ENCODE assay signal across 7 mouse cellular contexts in genomic region chr15:83156929-83157666, GRCm38 (mm10). TPM values are rescaled to one million over a fixed set of nuclear protein-coding genes. Genes with fewer than 3 reads are reported as not detected.
A peak's percentile ranks its signal among the peaks of the same experiment; 100 is the strongest.
DNase-seq lines count a peak whose midpoint lies in the region; ATAC-seq and TF ChIP-seq lines count a peak whose summit lies in the region.

No protein-coding gene starts in this region.

- peak; percentile 94 for DNase-seq in midbrain, embryonic 11.5 days (ENCODE audit: low spot score, missing footprints)
- peak; percentile 88 for DNase-seq in R1 (ENCODE audit: low read depth, low spot score)
- peak; percentile 73 for DNase-seq in embryo, embryonic 10 days (ENCODE audit: low spot score)
- peak; percentile 46 for DNase-seq in heart, postnatal 0 days (ENCODE audit: low spot score)
- peak; percentile 74 to 80 for DNase-seq in lung, adult 18-20 months
- DNase-seq in spleen, postnatal 10 days (ENCODE audit: low spot score in 2 of 2), result peak; percentile 57 to 75

- 74% methylated on average over 11 of the region's 11 CpGs for WGBS in midbrain, embryonic 11.5 days
- WGBS in midbrain, embryonic 16.5 days, result 77% methylated on average over 11 of the region's 11 CpGs
- WGBS in heart, postnatal 0 days, result 62% methylated on average over 11 of the region's 11 CpGs

- H3K4me1 ChIP-seq in midbrain, embryonic 11.5 days (ENCODE audit: control insufficient read depth, insufficient read depth, low read length), result peaks cover 14% of the 10 kb centered on the region
- no peaks in the 10 kb centered on the region for H3K4me1 ChIP-seq in midbrain, embryonic 16.5 days (ENCODE audit: control insufficient read depth, insufficient read depth, low read length)
- H3K4me1 ChIP-seq in heart, postnatal 0 days (ENCODE audit: control insufficient read depth, insufficient read depth), result no peaks in the 10 kb centered on the region

- H3K4me2 ChIP-seq in midbrain, embryonic 11.5 days, result no peak overlapping the region
- H3K4me2 ChIP-seq in midbrain, embryonic 16.5 days (ENCODE audit: low read length), result no peak overlapping the region
- H3K4me2 ChIP-seq in heart, postnatal 0 days (ENCODE audit: low read depth, low read length), result no peak overlapping the region

- H3K4me3 ChIP-seq in midbrain, embryonic 11.5 days (ENCODE audit: low read depth, low read length), result no peak overlapping the region
- H3K4me3 ChIP-seq in midbrain, embryonic 16.5 days (ENCODE audit: low read depth, low read length), result no peak overlapping the region
- H3K4me3 ChIP-seq in heart, postnatal 0 days (ENCODE audit: low read depth, low read length), result no peak overlapping the region

- no peak for TF ChIP-seq EP300 in heart, postnatal 0 days (IDR thresholded peaks at IDR 0.05; ENCODE audit: low read depth)

- no peaks in the 10 kb centered on the region for H3K9me3 ChIP-seq in midbrain, embryonic 11.5 days (ENCODE audit: control insufficient read depth, low read length)
- no peaks in the 10 kb centered on the region for H3K9me3 ChIP-seq in midbrain, embryonic 16.5 days (replicated peaks; ENCODE audit: control insufficient read depth, low read length, poor library complexity, severe bottlenecking)
- no peaks in the 10 kb centered on the region for H3K9me3 ChIP-seq in heart, postnatal 0 days (replicated peaks; ENCODE audit: control insufficient read depth, low read length)

- no peak for ATAC-seq in midbrain, embryonic 11.5 days (ENCODE audit: low FRiP score)
- ATAC-seq in midbrain, embryonic 16.5 days, result no peak
- peak; percentile 31 for ATAC-seq in heart, postnatal 0 days (ENCODE audit: insufficient read depth, low read depth)

- peak; percentile 77 for TF ChIP-seq CTCF in heart, postnatal 0 days (IDR thresholded peaks at IDR 0.05; ENCODE audit: low read depth)

- no peaks in the 10 kb centered on the region for H3K27me3 ChIP-seq in midbrain, embryonic 11.5 days (ENCODE audit: control insufficient read depth, insufficient read depth, low read length)
- H3K27me3 ChIP-seq in midbrain, embryonic 16.5 days (ENCODE audit: control insufficient read depth, insufficient read depth, low read depth, low read length), result no peaks in the 10 kb centered on the region
- H3K27me3 ChIP-seq in heart, postnatal 0 days (ENCODE audit: control insufficient read depth, insufficient read depth, low read length), result no peaks in the 10 kb centered on the region

- no peak overlapping the region for H3K27ac ChIP-seq in midbrain, embryonic 11.5 days (ENCODE audit: low read depth, low read length)
- no peak overlapping the region for H3K27ac ChIP-seq in midbrain, embryonic 16.5 days (ENCODE audit: low read length)
- no peak overlapping the region for H3K27ac ChIP-seq in heart, postnatal 0 days (ENCODE audit: low read depth)

- no peak overlapping the region for H3K9ac ChIP-seq in midbrain, embryonic 11.5 days (ENCODE audit: low read length)
- H3K9ac ChIP-seq in midbrain, embryonic 16.5 days (ENCODE audit: low read depth, low read length), result no peak overlapping the region
- H3K9ac ChIP-seq in heart, postnatal 0 days (replicated peaks; ENCODE audit: low read depth, low read length), result no peak overlapping the region

- H3K36me3 ChIP-seq in midbrain, embryonic 11.5 days (ENCODE audit: control insufficient read depth, insufficient read depth, low read length), result peaks cover 7% of the 10 kb centered on the region
- peaks cover 27% of the 10 kb centered on the region for H3K36me3 ChIP-seq in midbrain, embryonic 16.5 days (ENCODE audit: control insufficient read depth, insufficient read depth, low read length)
- H3K36me3 ChIP-seq in heart, postnatal 0 days (replicated peaks; ENCODE audit: control insufficient read depth, insufficient read depth, low read length), result peaks cover 43% of the 10 kb centered on the region

RNA-seq across cellular contexts. Expression of gene Poldip3, which starts 7.9 kb away (rescaled TPM):
- polyA plus RNA-seq in midbrain, embryonic 11.5 days (2014; fragmentation: Nextera tagmentation; extraction: Ambion mirVana), result 167 and 173 TPM in 2 replicates
- 140 and 145 TPM in 2 replicates for polyA plus RNA-seq in midbrain, embryonic 16.5 days (2015; fragmentation: Nextera tagmentation; extraction: Ambion mirVana)
- 60.4 and 63.6 TPM in 2 replicates for total RNA-seq in heart, postnatal 0 days (2014; rRNA removed; ENCODE audit: low replicate concordance)
- 36.4 and 38.3 TPM in 2 replicates for polyA plus RNA-seq in heart, postnatal 0 days (2015; fragmentation: Nextera tagmentation; extraction: Ambion mirVana)

RNA-seq across cellular contexts. Expression of gene Cyb5r3, which starts 15.3 kb away (rescaled TPM):
- polyA plus RNA-seq in midbrain, embryonic 11.5 days (2014; fragmentation: Nextera tagmentation; extraction: Ambion mirVana), result 156 and 161 TPM in 2 replicates
- 107 and 121 TPM in 2 replicates for polyA plus RNA-seq in midbrain, embryonic 16.5 days (2015; fragmentation: Nextera tagmentation; extraction: Ambion mirVana)
- 125 and 166 TPM in 2 replicates for total RNA-seq in heart, postnatal 0 days (2014; rRNA removed; ENCODE audit: low replicate concordance)
- 113 and 117 TPM in 2 replicates for polyA plus RNA-seq in heart, postnatal 0 days (2015; fragmentation: Nextera tagmentation; extraction: Ambion mirVana)

RNA-seq across cellular contexts. Expression of gene Rrp7a, which starts 34.5 kb away (rescaled TPM):
- 70.5 and 79.6 TPM in 2 replicates for polyA plus RNA-seq in midbrain, embryonic 11.5 days (2014; fragmentation: Nextera tagmentation; extraction: Ambion mirVana)
- polyA plus RNA-seq in midbrain, embryonic 16.5 days (2015; fragmentation: Nextera tagmentation; extraction: Ambion mirVana), result 90.6 and 93.0 TPM in 2 replicates
- 116 and 121 TPM in 2 replicates for total RNA-seq in heart, postnatal 0 days (2014; rRNA removed; ENCODE audit: low replicate concordance)
- polyA plus RNA-seq in heart, postnatal 0 days (2015; fragmentation: Nextera tagmentation; extraction: Ambion mirVana), result 24.6 and 26.2 TPM in 2 replicates
